Mouse (Mus musculus): ENCODE data around the gene Alg14. TPM values are rescaled to one million over a fixed set of nuclear protein-coding genes. Genes with fewer than 3 reads are reported as not detected.

Alg14 gene
- polyA plus RNA-seq (2014; fragmentation: Illumina TruSeq; extraction: RNeasy Lipid Tissue Mini Kit (QIAGEN cat#74804); ENCODE audit: low read depth, low replicate concordance), result 19.2 TPM

DNA sequence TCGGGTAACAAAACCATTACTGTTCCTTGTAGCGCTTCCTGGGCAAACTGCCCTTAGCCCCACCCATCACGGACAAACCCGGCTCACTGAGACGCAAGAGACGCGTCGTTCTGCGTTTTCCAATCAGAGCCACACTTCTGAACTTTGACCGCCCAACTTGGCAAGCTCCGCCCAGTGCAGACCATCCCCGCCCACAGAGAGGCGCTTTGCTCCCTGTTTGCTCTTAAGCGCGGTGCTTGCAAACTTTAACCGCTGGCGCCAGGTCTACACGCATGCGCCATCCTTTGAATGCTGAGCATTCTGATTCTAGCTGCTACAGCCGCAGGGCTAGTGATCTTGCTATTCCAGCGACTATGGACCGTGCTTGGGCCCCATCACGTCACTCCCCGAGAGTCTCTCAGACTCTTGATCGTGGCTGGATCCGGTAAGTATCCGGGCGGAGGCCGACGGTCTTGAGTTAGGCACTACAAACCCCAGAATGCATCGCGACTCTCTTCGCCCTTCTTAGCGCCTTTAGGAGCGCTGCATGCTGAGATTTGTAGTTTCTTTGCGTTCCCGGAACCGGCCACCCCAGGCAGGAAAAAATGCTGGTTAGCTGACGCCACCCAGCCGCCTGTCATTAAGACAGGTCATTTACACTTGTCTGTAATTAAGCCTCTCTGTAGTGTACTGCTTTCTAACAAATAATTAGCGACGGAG is at the start of gene Alg14:
Alg14 (plus strand) TSS at position 214 of the 699 bp plus-strand sequence.

DNA sequence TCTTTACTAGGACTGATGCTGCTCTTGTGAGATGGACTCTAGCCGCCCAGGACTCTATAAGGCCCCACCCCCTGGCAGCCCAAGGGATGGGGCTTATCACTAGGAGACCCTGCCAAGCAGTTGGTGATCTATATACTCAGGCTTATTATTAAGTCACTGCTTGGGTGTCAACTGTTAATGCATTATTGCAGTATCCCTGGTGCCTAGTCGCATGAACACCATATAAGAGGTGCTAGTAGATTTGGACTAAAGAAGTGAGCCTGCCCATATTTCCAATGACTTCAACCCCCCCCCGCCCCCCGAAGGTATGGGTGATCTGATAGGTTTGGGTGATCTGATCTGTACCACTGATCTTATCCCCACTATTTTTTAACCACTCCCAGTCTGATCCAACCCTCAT is 8.6 kb upstream of the Alg14 start, which contains the start of gene Tmem56:
Tmem56 (minus strand) TSS at position 101 of the 400 bp plus-strand sequence.

Other genes with a start within 250 kb of the Alg14 start
- gene Rwdd3, start 120.1 kb upstream of the Alg14 start, polyA plus RNA-seq (2014; fragmentation: Illumina TruSeq; extraction: RNeasy Lipid Tissue Mini Kit (QIAGEN cat#74804); ENCODE audit: low read depth, low replicate concordance), result 11.6 TPM
- gene Tmem56, start 8.7 kb upstream of the Alg14 start, polyA plus RNA-seq (2014; fragmentation: Illumina TruSeq; extraction: RNeasy Lipid Tissue Mini Kit (QIAGEN cat#74804); ENCODE audit: low read depth, low replicate concordance), result 20.7 TPM
- 315 TPM for gene Cnn3, start 134.7 kb downstream of the Alg14 start, polyA plus RNA-seq (2014; fragmentation: Illumina TruSeq; extraction: RNeasy Lipid Tissue Mini Kit (QIAGEN cat#74804); ENCODE audit: low read depth, low replicate concordance)
- 47.5 TPM for gene Slc44a3, start 240.6 kb downstream of the Alg14 start, polyA plus RNA-seq (2014; fragmentation: Illumina TruSeq; extraction: RNeasy Lipid Tissue Mini Kit (QIAGEN cat#74804); ENCODE audit: low read depth, low replicate concordance)

Measured in kidney, adult 10 weeks (tissue).